Mouse (Mus musculus) embryo, embryonic 11.5 days (tissue): ENCODE results near the gene Ass1.

Source experiments
- DNase-seq: peaks from one replicate; pipeline ENCODE4 v3.0.0-alpha.2; 2012; ENCODE audit warnings: low read depth, low spot score

Gene Ass1

GRCm38 (mm10) chr2:31469931-31470682, at the start of gene Ass1:
Gene Ass1, plus strand, starts transcription at chr2:31470207.
- DNase-seq: no peak

GRCm38 (mm10) chr2:31420914-31421313, 49.1 kb upstream of the Ass1 start:
- no peak for DNase-seq

- no peak for DNase-seq
Observed at GRCm38 (mm10) chr2:31422576-31422975, 47.4 kb upstream of the Ass1 start.

- DNase-seq: no peak
Observed at GRCm38 (mm10) chr2:31431477-31431876, 38.5 kb upstream of the Ass1 start.

GRCm38 (mm10) chr2:31434746-31435145, 35.3 kb upstream of the Ass1 start:
- DNase-seq: no peak

- peak; percentile 49 for DNase-seq
Observed at GRCm38 (mm10) chr2:31435567-31435966, 34.4 kb upstream of the Ass1 start.

- DNase-seq: no peak
Observed at GRCm38 (mm10) chr2:31437480-31438245, 32.3 kb upstream of the Ass1 start.

DNA sequence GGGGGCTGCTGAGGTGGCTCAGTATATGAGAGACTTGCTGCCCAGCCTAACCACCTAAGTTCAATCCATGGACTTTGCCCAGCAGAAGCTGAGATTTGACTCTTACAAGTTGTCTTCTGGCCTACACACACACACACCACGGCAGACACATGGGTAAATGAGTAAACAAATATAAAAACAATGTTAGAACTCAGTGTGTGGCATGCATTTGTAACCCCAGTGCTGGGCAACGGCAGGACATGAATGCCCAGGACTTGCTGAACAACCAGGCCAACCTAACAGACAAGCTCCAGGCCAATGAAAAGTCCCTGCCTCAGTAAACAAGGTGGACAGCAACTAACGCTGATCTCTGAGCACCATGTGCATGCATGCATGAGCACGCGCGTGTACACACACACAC, 30.4 kb upstream of the Ass1 start:
- no peak for DNase-seq

DNA sequence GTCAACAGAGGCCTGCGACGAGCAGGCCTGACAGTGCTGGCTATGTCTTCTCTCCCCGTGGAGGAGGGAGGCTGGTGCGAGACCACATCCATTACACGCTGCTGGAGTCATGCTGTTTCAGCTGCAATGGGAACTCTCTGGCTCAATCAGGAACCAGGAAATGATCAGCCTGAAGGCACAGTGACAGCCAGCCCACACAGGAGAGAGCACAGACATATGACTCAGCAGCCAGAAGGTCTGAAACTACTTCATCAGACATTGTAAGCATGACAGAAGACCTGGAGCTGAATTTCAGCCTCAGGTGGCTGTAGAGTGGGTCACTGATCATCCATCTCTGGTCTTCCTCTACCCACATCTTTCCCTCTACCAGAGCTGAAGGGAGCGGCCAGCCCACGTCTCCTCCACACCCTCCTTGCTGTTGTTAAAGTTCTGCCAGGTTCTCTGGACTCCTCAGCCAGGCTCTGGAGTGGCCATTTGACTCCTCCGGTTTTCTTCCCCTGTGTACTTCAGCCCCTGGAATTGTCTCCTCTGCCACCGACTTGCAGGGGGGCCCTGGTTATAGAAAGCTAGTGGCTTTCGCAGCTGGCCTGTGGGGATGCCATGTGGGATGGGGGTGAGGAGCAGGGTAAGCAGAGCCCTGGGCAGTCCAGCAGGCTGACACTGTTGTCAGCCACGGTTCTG, 27.4 kb upstream of the Ass1 start:
- no peak for DNase-seq

- DNase-seq: no peak
Observed at GRCm38 (mm10) chr2:31446036-31446435, 24.0 kb upstream of the Ass1 start.

DNA sequence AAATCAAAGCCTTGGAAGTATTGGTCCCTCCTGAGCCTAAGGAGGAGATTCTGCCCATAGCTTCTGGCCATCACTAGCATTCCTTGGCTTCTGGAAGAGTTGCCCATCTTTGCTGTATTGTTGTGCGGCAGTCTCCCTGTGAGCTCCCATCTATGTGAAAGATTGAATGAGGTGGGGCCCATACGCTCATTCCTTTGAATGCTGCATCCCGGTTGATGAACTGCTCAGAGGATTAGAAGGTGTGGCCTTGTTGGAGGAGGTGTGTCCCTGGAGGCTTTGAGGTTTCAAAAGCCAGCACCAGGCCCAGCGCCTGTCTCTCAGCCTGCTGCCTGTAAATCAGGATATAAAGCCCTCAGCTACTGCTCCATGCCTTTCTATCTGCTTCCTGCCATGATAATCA, 23.6 kb upstream of the Ass1 start:
- DNase-seq: no peak

DNA sequence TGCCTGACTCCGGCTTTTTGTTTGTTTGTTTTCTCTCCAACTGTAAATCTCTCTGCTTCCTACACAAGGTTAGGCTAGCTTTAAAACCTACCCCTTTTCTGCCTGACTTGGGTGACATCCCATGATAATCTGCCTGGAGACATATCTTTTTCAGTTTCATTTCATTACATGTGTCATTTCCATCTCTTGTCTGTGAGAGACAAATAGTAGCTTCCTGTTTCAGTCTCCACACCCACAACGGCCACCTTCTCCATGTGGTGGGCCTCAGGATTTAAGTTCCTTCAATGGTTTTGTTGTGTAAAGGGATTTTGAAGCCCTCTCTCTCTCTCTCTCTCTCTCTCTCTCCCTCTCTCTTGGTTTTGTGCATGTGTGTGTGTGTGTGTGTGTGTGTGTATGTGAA, 22.5 kb upstream of the Ass1 start:
- no peak for DNase-seq

- no peak for DNase-seq
Observed at GRCm38 (mm10) chr2:31448756-31449440, 21.1 kb upstream of the Ass1 start.

DNA sequence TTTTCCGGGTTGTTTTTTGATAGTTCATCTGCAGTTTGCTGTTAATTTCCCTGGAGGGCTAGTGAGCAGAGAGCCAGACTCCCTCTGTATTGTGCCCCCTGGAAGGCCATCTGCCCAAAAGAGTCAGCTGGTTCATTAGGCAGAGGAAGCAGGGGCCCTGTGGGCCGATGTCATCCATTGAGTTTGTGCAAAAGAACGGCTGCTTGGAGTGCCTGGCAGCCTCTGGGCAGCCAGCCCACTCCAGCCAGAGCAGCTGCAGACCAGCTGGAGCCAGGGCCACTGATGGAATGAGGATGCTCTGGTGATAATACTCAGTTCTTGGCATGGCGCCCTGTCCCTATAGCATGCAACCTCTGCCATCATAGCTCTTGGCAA, 20.6 kb upstream of the Ass1 start:
- DNase-seq: no peak

- no peak for DNase-seq
Observed at GRCm38 (mm10) chr2:31449902-31450301, 20.1 kb upstream of the Ass1 start.

- no peak for DNase-seq
Observed at GRCm38 (mm10) chr2:31450661-31451060, 19.3 kb upstream of the Ass1 start.

GRCm38 (mm10) chr2:31451530-31451929, 18.5 kb upstream of the Ass1 start:
- no peak for DNase-seq

DNA sequence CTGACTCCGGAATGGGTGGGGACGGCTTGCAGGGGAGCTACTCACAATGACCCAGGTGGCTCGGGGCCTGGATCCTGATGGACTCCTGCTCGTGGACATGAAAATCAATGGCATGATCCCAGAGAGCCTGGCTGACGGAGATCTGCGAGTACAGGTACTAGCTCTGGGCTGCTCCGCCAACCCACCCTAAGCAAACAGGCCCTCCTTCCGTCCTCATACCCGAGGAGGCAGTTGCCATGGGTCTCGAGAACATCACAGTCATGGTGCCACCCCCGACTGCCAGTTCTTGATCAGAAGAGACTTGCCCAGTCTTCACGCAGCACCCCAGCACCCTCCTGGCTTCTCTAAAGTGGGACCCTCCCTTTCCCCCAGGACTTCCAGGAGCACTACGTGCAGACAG, 17.0 kb upstream of the Ass1 start:
- DNase-seq: no peak

GRCm38 (mm10) chr2:31453559-31454177, 16.3 kb upstream of the Ass1 start:
- no peak for DNase-seq

- DNase-seq: no peak
Observed at GRCm38 (mm10) chr2:31454280-31454679, 15.7 kb upstream of the Ass1 start.

GRCm38 (mm10) chr2:31455418-31455817, 14.6 kb upstream of the Ass1 start:
- no peak for DNase-seq

- no peak for DNase-seq
Observed at GRCm38 (mm10) chr2:31458460-31458859, 11.5 kb upstream of the Ass1 start.
